Mouse (Mus musculus) erythroblast, adult 5-6 weeks (primary cell): ENCODE measurements around the gene Tbpl1. TPM values are rescaled to one million over a fixed set of nuclear protein-coding genes. Genes with fewer than 3 reads are reported as not detected.

Experiments
- ATAC-seq: replicated peaks from 2 replicates; pipeline ENCODE4 v1.8.0; 2016; ENCODE audit warnings: moderate number of reproducible peaks, mild to moderate bottlenecking, moderate TSS enrichment, inconsistent platforms; ENCODE audit not compliant: poor library complexity, low FRiP score, severe bottlenecking
- total RNA-seq, 2 experiments: library from RNA; stranded (forward) in 1 of 2; stranded (reverse) in 1 of 2; fragments of 150-400 nt in 1 of 2; fragments of 200-764, 138-1000 nt in 1 of 2; gene quantifications; 2 replicates each; pipeline versions ENCODE4 v1.2.3 to v1.2.4; 2015 to 2017; ENCODE audit warnings: low replicate concordance in 2 of 2

Gene Tbpl1
- total RNA-seq, 2 experiments from 2014 or later = 14.4 to 17.9 TPM

- ATAC-seq = peak; percentile 65; the same call in 1 of the 2 replicates
Measured at GRCm38 (mm10) chr10:22714520-22714919, 17.2 kb downstream of the Tbpl1 start.

DNA sequence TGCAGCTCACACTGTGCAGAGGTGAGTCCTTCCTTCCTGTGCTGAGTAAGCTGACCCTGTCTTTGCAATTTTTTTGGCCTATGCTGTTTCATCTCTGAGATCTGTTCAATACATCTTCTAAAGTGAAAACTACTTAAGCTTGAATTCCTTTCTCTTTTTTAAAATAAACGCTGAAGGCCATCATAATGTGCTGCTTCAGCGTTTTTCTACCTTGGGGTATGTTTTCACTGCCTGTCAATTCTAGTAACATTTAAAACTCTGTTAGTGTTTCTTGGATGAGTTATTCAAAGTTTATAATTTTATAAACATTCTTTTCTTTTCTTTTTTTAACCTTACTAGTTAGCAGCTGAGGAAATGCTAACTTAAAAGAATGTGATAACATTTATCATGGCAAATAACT is 18.8 kb downstream of the Tbpl1 start:
- no peak for ATAC-seq

DNA sequence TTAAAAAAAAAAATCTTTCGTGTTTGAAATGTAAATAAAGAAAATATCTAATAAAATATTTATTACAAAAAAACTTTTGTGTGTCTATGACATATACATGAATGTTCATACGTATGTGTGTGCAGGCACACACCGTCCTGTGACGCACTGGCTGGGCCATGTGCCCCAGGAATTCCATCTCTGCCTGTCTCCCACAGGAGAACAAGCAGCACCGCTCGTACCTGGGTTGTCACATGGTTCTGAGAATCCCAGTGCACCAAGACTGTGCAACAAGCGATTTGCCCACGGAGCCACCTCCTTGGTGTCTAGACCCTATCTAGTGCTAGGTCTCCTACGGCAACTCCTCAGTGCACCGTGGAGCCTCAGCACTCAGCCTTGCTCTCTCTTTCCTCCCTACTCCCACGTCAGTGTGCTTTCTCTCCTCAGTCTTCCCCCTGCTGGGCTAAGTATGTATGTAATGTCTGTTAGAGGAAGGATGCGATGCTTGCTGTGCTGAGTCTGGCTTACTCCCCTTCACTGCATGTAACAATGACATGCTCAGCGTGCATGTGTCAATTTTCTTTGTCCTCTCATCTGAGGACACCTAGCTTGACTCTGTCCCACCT is 21.5 kb downstream of the Tbpl1 start:
- ATAC-seq = no peak

DNA sequence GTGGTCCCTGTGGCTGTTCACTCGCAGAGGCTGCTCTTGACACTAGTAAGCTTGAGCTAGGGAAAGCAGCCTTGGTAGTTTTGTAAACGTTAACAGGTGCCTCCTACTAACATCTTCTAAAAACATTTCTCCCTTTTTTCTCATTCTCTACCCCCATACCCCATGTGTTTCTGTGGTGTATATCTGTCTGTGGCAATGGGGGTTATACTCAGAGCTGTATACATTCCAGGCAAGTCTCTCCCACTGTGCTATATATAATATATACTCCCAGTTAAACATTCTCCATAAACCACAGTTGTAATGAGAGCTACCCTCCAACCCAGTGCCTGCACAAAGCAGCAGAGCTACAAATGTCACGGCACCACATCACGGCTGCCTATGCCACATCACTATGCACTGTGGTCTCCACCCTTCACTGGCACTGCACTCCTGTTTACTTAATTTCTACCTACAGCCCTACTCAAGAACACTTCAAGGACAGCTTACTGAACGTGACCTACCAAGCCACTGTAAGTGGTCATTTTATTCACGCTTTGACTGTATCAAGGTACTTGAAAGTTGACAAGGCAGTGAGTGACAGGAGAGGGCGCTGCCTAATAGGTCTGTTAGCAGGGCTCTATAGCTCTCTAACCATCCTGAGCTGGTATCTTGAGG is 23.4 kb downstream of the Tbpl1 start:
- ATAC-seq = no peak

DNA sequence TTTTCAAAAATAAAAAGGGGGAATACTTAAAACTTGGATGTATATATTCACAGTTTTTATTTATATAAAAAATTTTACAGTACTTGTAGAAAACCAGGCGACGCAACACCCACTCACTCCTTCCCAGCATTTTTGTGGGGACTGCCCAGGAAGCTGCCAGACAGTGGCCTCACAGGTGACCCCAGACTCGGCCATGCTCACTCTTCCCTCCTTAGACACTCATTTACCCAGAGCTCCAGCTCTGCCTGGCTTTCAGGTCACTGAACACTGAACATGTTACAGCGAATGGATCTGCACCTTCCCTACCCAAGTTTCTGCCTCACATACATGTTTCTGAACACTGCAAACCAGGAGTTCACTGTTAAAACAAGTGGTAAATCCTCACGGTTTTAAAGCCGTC is 27.9 kb downstream of the Tbpl1 start:
- no peak for ATAC-seq

- no peak for ATAC-seq
Measured at GRCm38 (mm10) chr10:22701485-22702315, 30.0 kb downstream of the Tbpl1 start.

GRCm38 (mm10) chr10:22700773-22701172 is 31.0 kb downstream of the Tbpl1 start:
- no peak for ATAC-seq

- no peak for ATAC-seq
Measured at GRCm38 (mm10) chr10:22699487-22700335, 32.0 kb downstream of the Tbpl1 start.

- ATAC-seq = no peak
Measured at GRCm38 (mm10) chr10:22698158-22698953, 33.4 kb downstream of the Tbpl1 start.

DNA sequence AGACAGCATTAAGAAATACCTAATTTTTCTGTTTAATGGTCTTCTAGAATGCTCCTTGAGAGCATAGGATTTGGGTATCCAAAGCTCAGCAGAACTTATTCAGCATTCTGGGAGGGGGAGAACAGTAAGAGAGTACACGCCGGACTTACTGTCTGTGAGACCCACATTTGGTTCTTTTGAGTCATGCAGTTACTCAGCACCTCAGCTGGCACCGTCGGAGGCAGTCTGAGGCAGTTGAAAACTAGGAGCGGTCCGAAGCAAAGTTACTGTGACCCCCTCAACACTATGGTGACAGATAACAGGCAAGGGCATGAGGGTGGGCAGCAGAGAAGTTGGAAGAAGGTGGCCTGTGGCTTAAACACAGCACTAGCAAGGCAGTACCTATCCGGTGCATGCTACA is 34.9 kb downstream of the Tbpl1 start:
- no peak for ATAC-seq

- no peak for ATAC-seq
Measured at GRCm38 (mm10) chr10:22696236-22696635, 35.5 kb downstream of the Tbpl1 start.

GRCm38 (mm10) chr10:22675848-22676630 is 55.7 kb downstream of the Tbpl1 start:
- ATAC-seq = no peak

GRCm38 (mm10) chr10:22674176-22674575 is 57.6 kb downstream of the Tbpl1 start:
- ATAC-seq = no peak

DNA sequence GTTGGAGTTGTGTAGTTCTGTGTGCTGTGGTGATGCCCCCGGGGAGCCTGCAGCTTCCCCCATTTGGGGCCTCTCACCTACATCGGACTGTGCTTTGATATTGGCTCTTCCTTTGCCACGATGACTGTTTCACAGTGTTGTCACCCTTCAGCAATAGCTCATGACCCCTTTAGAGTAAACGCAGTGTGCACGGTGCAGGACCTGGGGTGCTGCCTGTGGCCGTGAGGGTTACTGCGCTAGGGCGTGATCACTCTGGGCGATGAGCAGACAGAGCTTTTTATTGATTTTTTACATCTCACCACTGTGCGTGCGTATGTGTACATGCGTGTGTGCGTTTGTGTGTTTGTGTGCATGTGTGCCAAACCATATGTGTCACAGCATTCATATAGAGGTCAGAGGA is 63.2 kb downstream of the Tbpl1 start:
- no peak for ATAC-seq

- no peak for ATAC-seq
Measured at GRCm38 (mm10) chr10:22660286-22661000, 71.3 kb downstream of the Tbpl1 start.

DNA sequence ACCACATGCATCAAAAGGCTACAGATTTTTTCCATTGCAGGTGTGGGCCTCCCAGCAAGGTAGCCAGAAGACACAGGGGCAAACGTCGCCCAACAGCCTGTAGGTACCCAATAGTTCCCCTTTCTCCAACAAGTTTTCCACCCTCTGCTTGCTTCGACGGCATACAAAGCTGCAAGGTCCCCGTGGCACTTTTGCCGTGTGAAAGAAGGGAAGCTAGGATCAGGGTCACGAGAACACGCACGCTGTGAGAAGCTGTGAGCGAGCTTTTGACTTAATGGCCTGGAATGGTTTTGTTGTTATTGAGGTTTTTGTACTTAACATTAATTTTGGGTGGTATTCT is 72.4 kb downstream of the Tbpl1 start:
- ATAC-seq = no peak

DNA sequence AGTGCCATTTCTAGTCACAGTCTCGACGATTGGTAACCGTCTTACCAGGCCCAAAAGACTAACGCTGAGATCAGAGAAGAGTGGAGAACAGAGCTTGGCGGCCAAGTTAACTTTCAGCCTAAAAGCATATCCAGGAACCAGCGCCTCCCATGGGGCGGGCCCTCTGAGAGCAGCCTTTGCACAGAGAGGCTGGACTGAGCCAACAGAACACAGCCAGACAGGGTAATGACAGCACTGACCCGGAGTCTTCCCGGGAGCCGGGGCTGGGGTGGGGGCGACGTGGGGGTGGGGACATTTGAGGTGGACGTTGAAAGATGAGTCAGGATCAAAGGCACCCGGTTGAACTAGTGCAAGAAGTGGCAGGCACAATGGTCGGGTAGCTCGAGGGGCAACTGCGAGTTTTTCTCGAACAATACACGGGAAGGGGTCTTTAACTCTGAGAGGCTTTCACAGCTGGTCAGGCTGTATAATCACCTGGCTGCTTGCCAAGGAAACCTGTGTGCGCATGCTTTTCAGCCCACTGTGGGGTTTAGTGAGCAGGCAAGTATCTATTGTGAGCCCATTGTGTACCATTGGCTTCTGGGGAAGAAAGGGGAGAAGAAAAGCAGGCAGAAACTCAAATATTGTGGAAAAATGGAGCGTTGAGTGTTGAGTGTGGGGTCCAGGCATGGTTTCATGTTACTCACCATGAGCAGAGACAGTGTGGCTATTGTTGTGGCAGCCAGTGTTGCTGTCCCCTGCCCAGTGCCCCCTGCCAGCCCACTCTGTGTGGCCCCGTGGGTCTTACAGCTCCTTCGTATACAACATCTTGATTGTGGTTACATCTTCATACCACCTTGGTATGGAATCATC is 73.0 kb downstream of the Tbpl1 start:
- ATAC-seq = no peak
